Mouse (Mus musculus): ENCODE data around the gene Zfp385b. TPM values are rescaled to one million over a fixed set of nuclear protein-coding genes. Genes with fewer than 3 reads are reported as not detected.

Gene Zfp385b
- polyA plus RNA-seq, 1 experiment from 2014 or later: 0.85 TPM

- WGBS: 89% methylated on average over 8 of the region's 8 CpGs
- no peaks in the 10 kb centered on the region for H3K36me3 ChIP-seq (replicated peaks)
- H3K9me3 ChIP-seq: no peaks in the 10 kb centered on the region
- no peak overlapping the region for H3K4me3 ChIP-seq
- DNase-seq (ENCODE audit: low spot score): no peak
- H3K27ac ChIP-seq (replicated peaks): no peak overlapping the region
- H3K4me1 ChIP-seq: peaks cover 16% of the 10 kb centered on the region
- H3K27me3 ChIP-seq (replicated peaks; ENCODE audit: low read depth, poor library complexity, severe bottlenecking): peaks cover 68% of the 10 kb centered on the region
Observed at GRCm38 (mm10) chr2:77814896-77815295, 4.5 kb downstream of the Zfp385b start.

GRCm38 (mm10) chr2:77813029-77813428 lies 6.4 kb downstream of the Zfp385b start:
- peaks cover 16% of the 10 kb centered on the region for H3K4me1 ChIP-seq
- no peak for DNase-seq (ENCODE audit: low spot score)
- H3K4me3 ChIP-seq: no peak overlapping the region
- no peaks in the 10 kb centered on the region for H3K36me3 ChIP-seq (replicated peaks)
- 85% methylated on average over 3 of the region's 3 CpGs for WGBS
- peaks cover 52% of the 10 kb centered on the region for H3K27me3 ChIP-seq (replicated peaks; ENCODE audit: low read depth, poor library complexity, severe bottlenecking)
- H3K9me3 ChIP-seq: no peaks in the 10 kb centered on the region
- no peak overlapping the region for H3K27ac ChIP-seq (replicated peaks)

GRCm38 (mm10) chr2:77810748-77811147 lies 8.7 kb downstream of the Zfp385b start:
- H3K4me3 ChIP-seq: no peak overlapping the region
- H3K27me3 ChIP-seq (replicated peaks; ENCODE audit: low read depth, poor library complexity, severe bottlenecking): peaks cover 30% of the 10 kb centered on the region
- H3K36me3 ChIP-seq (replicated peaks): no peaks in the 10 kb centered on the region
- H3K9me3 ChIP-seq: no peaks in the 10 kb centered on the region
- H3K4me1 ChIP-seq: peaks cover under 1% of the 10 kb centered on the region
- 92% methylated on average over 5 of the region's 5 CpGs for WGBS
- DNase-seq (ENCODE audit: low spot score): no peak
- H3K27ac ChIP-seq (replicated peaks): no peak overlapping the region

- no peak overlapping the region for H3K4me3 ChIP-seq
- no peaks in the 10 kb centered on the region for H3K4me1 ChIP-seq
- WGBS: 87% methylated on average over 7 of the region's 7 CpGs
- H3K9me3 ChIP-seq: no peaks in the 10 kb centered on the region
- H3K27me3 ChIP-seq (replicated peaks; ENCODE audit: low read depth, poor library complexity, severe bottlenecking): no peaks in the 10 kb centered on the region
- no peak for DNase-seq (ENCODE audit: low spot score)
- no peaks in the 10 kb centered on the region for H3K36me3 ChIP-seq (replicated peaks)
- no peak overlapping the region for H3K27ac ChIP-seq (replicated peaks)
Observed at GRCm38 (mm10) chr2:77804781-77805180, 14.7 kb downstream of the Zfp385b start.

GRCm38 (mm10) chr2:77802291-77802690 lies 17.1 kb downstream of the Zfp385b start:
- H3K36me3 ChIP-seq (replicated peaks): no peaks in the 10 kb centered on the region
- no peak overlapping the region for H3K27ac ChIP-seq (replicated peaks)
- DNase-seq (ENCODE audit: low spot score): no peak
- no peak overlapping the region for H3K4me3 ChIP-seq
- 88% methylated on average over 3 of the region's 3 CpGs for WGBS
- no peaks in the 10 kb centered on the region for H3K4me1 ChIP-seq
- H3K27me3 ChIP-seq (replicated peaks; ENCODE audit: low read depth, poor library complexity, severe bottlenecking): no peaks in the 10 kb centered on the region
- no peaks in the 10 kb centered on the region for H3K9me3 ChIP-seq

GRCm38 (mm10) chr2:77801430-77801829 lies 18.0 kb downstream of the Zfp385b start:
- Histone ChIP-seq H3K36me3 (replicated peaks) (no peaks in the 10 kb centered on the region), H3K4me1 (no peaks in the 10 kb centered on the region)
- 91% methylated on average over 4 of the region's 4 CpGs for WGBS

GRCm38 (mm10) chr2:77801009-77801408 lies 18.4 kb downstream of the Zfp385b start:
- H3K9me3 ChIP-seq: no peaks in the 10 kb centered on the region
- WGBS: 91% methylated on average over 5 of the region's 5 CpGs
- H3K27me3 ChIP-seq (replicated peaks; ENCODE audit: low read depth, poor library complexity, severe bottlenecking): no peaks in the 10 kb centered on the region
- H3K27ac ChIP-seq (replicated peaks): no peak overlapping the region
- H3K4me1 ChIP-seq: no peaks in the 10 kb centered on the region
- H3K4me3 ChIP-seq: no peak overlapping the region
- DNase-seq (ENCODE audit: low spot score): no peak
- no peaks in the 10 kb centered on the region for H3K36me3 ChIP-seq (replicated peaks)

More at GRCm38 (mm10) chr2:77801430-77801829, 18.0 kb downstream of the Zfp385b start:
- Histone ChIP-seq H3K4me3 (no peak overlapping the region), H3K9me3 (no peaks in the 10 kb centered on the region), H3K27ac (replicated peaks) (no peak overlapping the region), H3K27me3 (replicated peaks; ENCODE audit: low read depth, poor library complexity, severe bottlenecking) (no peaks in the 10 kb centered on the region)
- no peak for DNase-seq (ENCODE audit: low spot score)

GRCm38 (mm10) chr2:77797233-77797632 lies 22.2 kb downstream of the Zfp385b start:
- DNase-seq (ENCODE audit: low spot score): no peak
- WGBS: 82% methylated on average over 5 of the region's 5 CpGs
- H3K4me3 ChIP-seq: no peak overlapping the region
- no peak overlapping the region for H3K27ac ChIP-seq (replicated peaks)
- H3K9me3 ChIP-seq: no peaks in the 10 kb centered on the region
- H3K36me3 ChIP-seq (replicated peaks): no peaks in the 10 kb centered on the region
- no peaks in the 10 kb centered on the region for H3K4me1 ChIP-seq
- no peaks in the 10 kb centered on the region for H3K27me3 ChIP-seq (replicated peaks; ENCODE audit: low read depth, poor library complexity, severe bottlenecking)

GRCm38 (mm10) chr2:77795859-77796552 lies 23.4 kb downstream of the Zfp385b start:
- H3K27me3 ChIP-seq (replicated peaks; ENCODE audit: low read depth, poor library complexity, severe bottlenecking): no peaks in the 10 kb centered on the region
- no peaks in the 10 kb centered on the region for H3K9me3 ChIP-seq
- WGBS: 73% methylated on average over 8 of the region's 8 CpGs
- H3K27ac ChIP-seq (replicated peaks): no peak overlapping the region
- peak; percentile 43 for DNase-seq (ENCODE audit: low spot score)
- no peaks in the 10 kb centered on the region for H3K36me3 ChIP-seq (replicated peaks)
- H3K4me3 ChIP-seq: no peak overlapping the region
- no peaks in the 10 kb centered on the region for H3K4me1 ChIP-seq

GRCm38 (mm10) chr2:77790846-77791245 lies 28.6 kb downstream of the Zfp385b start:
- H3K4me3 ChIP-seq: no peak overlapping the region
- no peaks in the 10 kb centered on the region for H3K27me3 ChIP-seq (replicated peaks; ENCODE audit: low read depth, poor library complexity, severe bottlenecking)
- 85% methylated on average over 4 of the region's 4 CpGs for WGBS
- no peaks in the 10 kb centered on the region for H3K9me3 ChIP-seq
- H3K36me3 ChIP-seq (replicated peaks): no peaks in the 10 kb centered on the region
- H3K27ac ChIP-seq (replicated peaks): no peak overlapping the region
- no peak for DNase-seq (ENCODE audit: low spot score)
- H3K4me1 ChIP-seq: no peaks in the 10 kb centered on the region

- no peaks in the 10 kb centered on the region for H3K4me1 ChIP-seq
- no peak overlapping the region for H3K4me3 ChIP-seq
- no peak overlapping the region for H3K27ac ChIP-seq (replicated peaks)
- WGBS: 89% methylated on average over 9 of the region's 9 CpGs
- H3K36me3 ChIP-seq (replicated peaks): no peaks in the 10 kb centered on the region
- no peak for DNase-seq (ENCODE audit: low spot score)
- no peaks in the 10 kb centered on the region for H3K9me3 ChIP-seq
- H3K27me3 ChIP-seq (replicated peaks; ENCODE audit: low read depth, poor library complexity, severe bottlenecking): no peaks in the 10 kb centered on the region
Observed at GRCm38 (mm10) chr2:77790295-77790694, 29.1 kb downstream of the Zfp385b start.

- 87% methylated on average over 7 of the region's 7 CpGs for WGBS
- H3K36me3 ChIP-seq (replicated peaks): no peaks in the 10 kb centered on the region
Observed at GRCm38 (mm10) chr2:77781390-77781789, 38.0 kb downstream of the Zfp385b start.

GRCm38 (mm10) chr2:77777781-77778180 lies 41.7 kb downstream of the Zfp385b start:
- DNase-seq (ENCODE audit: low spot score): no peak
- Histone ChIP-seq H3K27me3 (replicated peaks; ENCODE audit: low read depth, poor library complexity, severe bottlenecking) (no peaks in the 10 kb centered on the region), H3K4me1 (peaks cover 16% of the 10 kb centered on the region), H3K4me3 (no peak overlapping the region), H3K9me3 (no peaks in the 10 kb centered on the region), H3K27ac (replicated peaks) (no peak overlapping the region), H3K36me3 (replicated peaks) (no peaks in the 10 kb centered on the region)
- 40% methylated on average over 6 of the region's 6 CpGs for WGBS

More at GRCm38 (mm10) chr2:77781390-77781789, 38.0 kb downstream of the Zfp385b start:
- no peaks in the 10 kb centered on the region for H3K9me3 ChIP-seq
- peaks cover 16% of the 10 kb centered on the region for H3K4me1 ChIP-seq
- H3K27me3 ChIP-seq (replicated peaks; ENCODE audit: low read depth, poor library complexity, severe bottlenecking): no peaks in the 10 kb centered on the region
- H3K27ac ChIP-seq (replicated peaks): no peak overlapping the region
- no peak overlapping the region for H3K4me3 ChIP-seq
- no peak for DNase-seq (ENCODE audit: low spot score)
